Mouse (Mus musculus) spleen, adult 2 months (tissue): Measurements from ENCODE around the gene Hinfp.

Experiments
- CTCF ChIP-seq: fragments of 200-500 bp; IDR thresholded peaks from 2 replicates; pipeline ENCODE4 v1.5.1; 2011; ENCODE audit warnings: mild to moderate bottlenecking, inconsistent platforms; ENCODE audit not compliant: insufficient read depth, insufficient read length, insufficient replicate concordance; ENCODE audit errors: extremely low read depth
- POLR2A ChIP-seq: fragments of 200-500 bp; IDR thresholded peaks from 2 replicates; pipeline ENCODE4 v1.6.1; 2011; ENCODE audit warnings: low read depth, low read length, inconsistent platforms

- TF ChIP-seq CTCF = no peak
- TF ChIP-seq POLR2A = no peak
Observed at GRCm38 (mm10) chr9:44243621-44244020, 61.9 kb downstream of the Hinfp start.
